Mouse (Mus musculus) forebrain, embryonic 14.5 days (tissue): ENCODE data around the gene Eif3f. TPM values are rescaled to one million over a fixed set of nuclear protein-coding genes. Genes with fewer than 3 reads are reported as not detected.

ENCODE experiments used
- ATAC-seq: fragments of 200-750 bp; cut with Nextera tagmentation; 2 replicates; pipeline ENCODE4 v1.8.0; 2017; ENCODE audit warnings: mild to moderate bottlenecking, moderate library complexity
- DNase-seq: peaks from one replicate; pipeline ENCODE4 v3.0.0-alpha.2; 2015; ENCODE audit warnings: low spot score
- H3K27ac ChIP-seq: fragments of 300-500 bp; sonication (generic); 2 replicates; pipeline ENCODE4 v1.5.1; 2014; ENCODE audit warnings: low read depth, mild to moderate bottlenecking, control low read depth, low read length, moderate library complexity
- H3K27me3 ChIP-seq: fragments of 300-500 bp; sonication (generic); replicated peaks from 2 replicates; pipeline ENCODE4 v1.6.1; 2014; ENCODE audit warnings: low read length, control low read depth, mixed read lengths; ENCODE audit not compliant: control insufficient read depth, insufficient read depth
- H3K36me3 ChIP-seq: fragments of 300-500 bp; sonication (generic); 2 replicates; pipeline ENCODE4 v1.6.1; 2014; ENCODE audit warnings: low read length, control low read depth; ENCODE audit not compliant: control insufficient read depth, insufficient read depth
- H3K4me1 ChIP-seq: fragments of 300-500 bp; sonication (generic); 2 replicates; pipeline ENCODE4 v1.6.1; 2014; ENCODE audit warnings: antibody characterized with exemption, low read length, control low read depth; ENCODE audit not compliant: control insufficient read depth, insufficient read depth
- H3K4me2 ChIP-seq: fragments of 300-500 bp; sonication (generic); 2 replicates; pipeline ENCODE4 v1.6.1; 2014; ENCODE audit warnings: mild to moderate bottlenecking, control low read depth, low read length
- H3K4me3 ChIP-seq: fragments of 300-500 bp; sonication (generic); 2 replicates; pipeline ENCODE4 v1.5.1; 2014; ENCODE audit warnings: low read depth, low read length, control low read depth
- H3K9ac ChIP-seq: fragments of 300-500 bp; sonication (generic); 2 replicates; pipeline ENCODE4 v1.6.1; 2014; ENCODE audit warnings: mild to moderate bottlenecking, low read length, control low read depth, moderate library complexity
- H3K9me3 ChIP-seq: fragments of 300-500 bp; sonication (generic); replicated peaks from 2 replicates; pipeline ENCODE4 v1.6.1; 2016; ENCODE audit warnings: low read length, control low read depth, mixed read lengths; ENCODE audit not compliant: control insufficient read depth
- WGBS: fragments of 180-500 bp; shearing (Covaris S2); extraction: QIAGEN DNeasy Blood & Tissue Kit; methylation state at CpG from one replicate; pipeline ENCODE4 v1.1.7; 2014; 5-methylcytosine and 5-hydroxymethylcytosine counted together
- polyA plus RNA-seq: library from polyadenylated mRNA; unstranded; fragments of >200 nt; fragmentation: Nextera tagmentation; extraction: Ambion mirVana; gene quantifications from 2 replicates; pipeline ENCODE4 v1.2.1, GENCODE M21; 2014

Eif3f gene
- 70.8 and 91.0 TPM in 2 replicates for polyA plus RNA-seq

- Histone ChIP-seq H3K27ac (peak within 1 kb of the TSS; percentile 78), H3K4me1 (peaks cover 10% of the 10 kb centered on the region), H3K4me3 (peak within 1 kb of the TSS; percentile 98), H3K27me3 (no peaks in the 10 kb centered on the region), H3K4me2 (peak within 1 kb of the TSS; percentile 93), H3K9me3 (no peaks in the 10 kb centered on the region), H3K9ac (peak within 1 kb of the TSS; percentile 95), H3K36me3 (peaks cover 25% of the 10 kb centered on the region)
- ATAC-seq (peak; percentile 98), DNase-seq (peak; percentile 99)
- 2% methylated on average over 50 of the region's 50 CpGs for WGBS
Observed at GRCm38 (mm10) chr7:108933794-108934731, at the start of gene Eif3f. Eif3f (plus strand) TSS chr7:108934417.

- no peak within 1 kb of the TSS for H3K9ac ChIP-seq
- no peak within 1 kb of the TSS for H3K4me2 ChIP-seq
- 84% methylated on average over 4 of the region's 4 CpGs for WGBS
- no peaks in the 10 kb centered on the region for H3K36me3 ChIP-seq
- no peak for ATAC-seq
- no peaks in the 10 kb centered on the region for H3K4me1 ChIP-seq
- no peaks in the 10 kb centered on the region for H3K9me3 ChIP-seq
- no peak within 1 kb of the TSS for H3K4me3 ChIP-seq
- no peaks in the 10 kb centered on the region for H3K27me3 ChIP-seq
- no peak within 1 kb of the TSS for H3K27ac ChIP-seq
- DNase-seq, result no peak
Observed at GRCm38 (mm10) chr7:108884906-108885305, 49.3 kb upstream of the Eif3f start, which contains the start of gene Olfr518. Olfr518 (minus strand) TSS chr7:108885006.

- H3K4me2 ChIP-seq, result no peak within 1 kb of the TSS
- no peaks in the 10 kb centered on the region for H3K27me3 ChIP-seq
- H3K9me3 ChIP-seq, result no peaks in the 10 kb centered on the region
- ATAC-seq, result no peak
- no peaks in the 10 kb centered on the region for H3K4me1 ChIP-seq
- no peak within 1 kb of the TSS for H3K4me3 ChIP-seq
- no peak within 1 kb of the TSS for H3K27ac ChIP-seq
- no peak for DNase-seq
- no peak within 1 kb of the TSS for H3K9ac ChIP-seq
- WGBS, result 92% methylated on average over 5 of the region's 5 CpGs
- no peaks in the 10 kb centered on the region for H3K36me3 ChIP-seq
Observed at GRCm38 (mm10) chr7:108894320-108894719, 39.9 kb upstream of the Eif3f start, which contains the start of gene Olfr519. Olfr519 (minus strand) TSS chr7:108894420.

GRCm38 (mm10) chr7:108903969-108904368, 30.2 kb upstream of the Eif3f start:
- no peak overlapping the region for H3K4me2 ChIP-seq
- 90% methylated on average over 2 of the region's 2 CpGs for WGBS

GRCm38 (mm10) chr7:108927043-108927442, 7.2 kb upstream of the Eif3f start:
- no peak for ATAC-seq
- no peak for DNase-seq
- Histone ChIP-seq H3K4me3 (no peak overlapping the region), H3K36me3 (no peaks in the 10 kb centered on the region), H3K4me2 (no peak overlapping the region), H3K27me3 (no peaks in the 10 kb centered on the region), H3K9ac (no peak overlapping the region), H3K4me1 (no peaks in the 10 kb centered on the region), H3K9me3 (no peaks in the 10 kb centered on the region), H3K27ac (no peak overlapping the region)
- 71% methylated on average over 4 of the region's 4 CpGs for WGBS

More at GRCm38 (mm10) chr7:108903969-108904368, 30.2 kb upstream of the Eif3f start:
- Histone ChIP-seq H3K27ac (no peak overlapping the region), H3K4me1 (no peaks in the 10 kb centered on the region), H3K27me3 (no peaks in the 10 kb centered on the region), H3K9ac (no peak overlapping the region), H3K4me3 (no peak overlapping the region), H3K9me3 (no peaks in the 10 kb centered on the region), H3K36me3 (no peaks in the 10 kb centered on the region)
- no peak for DNase-seq
- ATAC-seq, result no peak

- DNase-seq (no peak), ATAC-seq (no peak)
- Histone ChIP-seq H3K4me1 (no peaks in the 10 kb centered on the region), H3K27me3 (no peaks in the 10 kb centered on the region), H3K36me3 (no peaks in the 10 kb centered on the region), H3K9ac (no peak overlapping the region), H3K4me3 (no peak overlapping the region), H3K27ac (no peak overlapping the region), H3K4me2 (no peak overlapping the region), H3K9me3 (no peaks in the 10 kb centered on the region)
- 85% methylated on average over 11 of the region's 11 CpGs for WGBS
Observed at GRCm38 (mm10) chr7:108928280-108929188, 5.7 kb upstream of the Eif3f start.

GRCm38 (mm10) chr7:108929726-108930393, 4.4 kb upstream of the Eif3f start, which contains the start of gene Nlrp10:
Nlrp10 (minus strand) TSS chr7:108930178.
- WGBS, result 80% methylated on average over 6 of the region's 6 CpGs
- Histone ChIP-seq H3K27me3 (no peaks in the 10 kb centered on the region), H3K27ac (no peak within 1 kb of the TSS), H3K4me1 (no peaks in the 10 kb centered on the region), H3K9ac (no peak within 1 kb of the TSS), H3K9me3 (no peaks in the 10 kb centered on the region), H3K36me3 (no peaks in the 10 kb centered on the region), H3K4me2 (no peak within 1 kb of the TSS), H3K4me3 (no peak within 1 kb of the TSS)
- no peak for DNase-seq
- no peak for ATAC-seq

GRCm38 (mm10) chr7:108934836-108935235, 619 bp downstream of the Eif3f start:
- Histone ChIP-seq H3K9me3 (no peaks in the 10 kb centered on the region), H3K4me2 (peak overlapping the region; percentile 93), H3K9ac (peak overlapping the region; percentile 95), H3K36me3 (peaks cover 33% of the 10 kb centered on the region), H3K27me3 (no peaks in the 10 kb centered on the region), H3K4me1 (peaks cover 10% of the 10 kb centered on the region), H3K4me3 (peak overlapping the region; percentile 98), H3K27ac (no peak overlapping the region)
- 6% methylated on average over 8 of the region's 8 CpGs for WGBS
- ATAC-seq (no peak), DNase-seq (no peak)
